Mouse (Mus musculus) lung, postnatal 0 days (tissue): ENCODE results near the gene Poln. TPM values are rescaled to one million over a fixed set of nuclear protein-coding genes. Genes with fewer than 3 reads are reported as not detected.

ENCODE experiments used
- ATAC-seq: fragments of 200-750 bp; cut with Nextera tagmentation; 2 replicates; pipeline ENCODE4 v1.8.0; 2017; ENCODE audit warnings: moderate library complexity
- DNase-seq: peaks from one replicate; pipeline ENCODE4 v3.0.0-alpha.2; 2016; ENCODE audit warnings: low spot score
- H3K27ac ChIP-seq: fragments of 300-500 bp; sonication (generic); 2 replicates; pipeline ENCODE4 v1.5.1; 2014; ENCODE audit warnings: antibody characterized with exemption, mild to moderate bottlenecking, low read length, mixed read lengths
- H3K27me3 ChIP-seq: fragments of 300-500 bp; sonication (generic); replicated peaks from 2 replicates; pipeline ENCODE4 v1.6.1; 2014; ENCODE audit warnings: low read length, mixed read lengths; ENCODE audit not compliant: insufficient read depth
- H3K36me3 ChIP-seq: fragments of 300-500 bp; sonication (generic); 2 replicates; pipeline ENCODE4 v1.6.1; 2014; ENCODE audit warnings: low read length, mixed read lengths; ENCODE audit not compliant: insufficient read depth
- H3K4me1 ChIP-seq: fragments of 300-500 bp; sonication (generic); 2 replicates; pipeline ENCODE4 v1.6.1; 2014; ENCODE audit warnings: antibody characterized with exemption, low read depth, low read length, mixed read lengths; ENCODE audit not compliant: insufficient read depth
- H3K4me2 ChIP-seq: fragments of 300-500 bp; sonication (generic); replicated peaks from 2 replicates; pipeline ENCODE4 v1.6.1; 2014; ENCODE audit warnings: low read depth, mild to moderate bottlenecking, low read length, moderate library complexity, mixed read lengths
- H3K4me3 ChIP-seq: fragments of 300-500 bp; sonication (generic); 2 replicates; pipeline ENCODE4 v1.5.1; 2014; ENCODE audit warnings: low read depth, low read length
- H3K9ac ChIP-seq: fragments of 300-500 bp; sonication (generic); replicated peaks from 2 replicates; pipeline ENCODE4 v1.6.1; 2014; ENCODE audit warnings: low read depth, mild to moderate bottlenecking
- H3K9me3 ChIP-seq: fragments of 300-500 bp; sonication (generic); 2 replicates; pipeline ENCODE4 v1.6.1; 2016; ENCODE audit warnings: low read length, mixed read lengths
- CTCF ChIP-seq: IDR thresholded peaks from 2 replicates; pipeline ENCODE4 v1.5.1; 2016; ENCODE audit warnings: antibody characterized with exemption, mild to moderate bottlenecking
- EP300 ChIP-seq: IDR thresholded peaks from 2 replicates; pipeline ENCODE4 v1.6.1; 2016; ENCODE audit warnings: antibody characterized with exemption, mild to moderate bottlenecking, control low read depth
- WGBS: fragments of 180-500 bp; shearing (Covaris S2); extraction: QIAGEN DNeasy Blood & Tissue Kit; methylation state at CpG from one replicate; pipeline ENCODE4 v1.1.7; 2014; 5-methylcytosine and 5-hydroxymethylcytosine counted together
- polyA plus RNA-seq: library from polyadenylated mRNA; unstranded; fragments of >200 nt; fragmentation: Nextera tagmentation; extraction: Ambion mirVana; gene quantifications from 2 replicates; pipeline ENCODE4 v1.2.1, GENCODE M21; 2015

Poln gene
- polyA plus RNA-seq, 1 experiment from 2014 or later: 0.99 TPM

DNA sequence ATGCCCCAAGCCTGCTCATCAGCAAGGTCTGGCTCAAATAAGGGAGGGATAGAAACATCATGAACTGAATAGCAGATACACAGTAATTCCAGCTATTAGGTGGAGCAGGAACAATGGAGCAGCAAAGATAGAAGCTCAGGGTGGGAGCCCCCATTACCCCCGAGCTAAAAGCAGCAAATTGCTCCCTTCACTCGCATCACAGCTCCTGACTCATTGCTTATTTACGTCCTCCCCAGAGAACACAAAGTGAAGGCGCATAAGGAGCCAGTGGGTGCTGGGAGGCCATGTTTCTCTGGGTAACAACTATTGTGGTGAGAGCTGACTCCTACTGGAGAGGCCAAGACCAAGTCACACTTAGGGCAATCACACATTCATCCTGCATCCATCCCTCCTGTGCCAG is 139.1 kb downstream of the Poln start:
- WGBS: 66% methylated on average over 4 of the region's 4 CpGs
- Histone ChIP-seq H3K27me3 (no peaks in the 10 kb centered on the region), H3K27ac (no peak overlapping the region), H3K4me3 (no peak overlapping the region), H3K36me3 (no peaks in the 10 kb centered on the region), H3K4me2 (no peak overlapping the region), H3K4me1 (no peaks in the 10 kb centered on the region), H3K9ac (no peak overlapping the region), H3K9me3 (no peaks in the 10 kb centered on the region)
- ATAC-seq (no peak), DNase-seq (no peak)
- TF ChIP-seq EP300 (no peak), CTCF (no peak)

GRCm38 (mm10) chr5:34018968-34019367 is 150.3 kb downstream of the Poln start:
- Histone ChIP-seq H3K4me3 (no peak overlapping the region), H3K4me2 (no peak overlapping the region), H3K4me1 (no peaks in the 10 kb centered on the region), H3K9me3 (no peaks in the 10 kb centered on the region), H3K27me3 (no peaks in the 10 kb centered on the region), H3K36me3 (no peaks in the 10 kb centered on the region), H3K9ac (no peak overlapping the region), H3K27ac (no peak overlapping the region)
- ATAC-seq (no peak), DNase-seq (no peak)
- WGBS: 67% methylated on average over 4 of the region's 4 CpGs
- no peak for TF ChIP-seq CTCF
- TF ChIP-seq EP300: no peak

- no peaks in the 10 kb centered on the region for H3K36me3 ChIP-seq
- no peak overlapping the region for H3K4me3 ChIP-seq
- 52% methylated on average over 1 of the region's 1 CpGs for WGBS
- ATAC-seq (no peak), DNase-seq (no peak)
- H3K4me2 ChIP-seq: no peak overlapping the region
- no peak for TF ChIP-seq EP300
- TF ChIP-seq CTCF: peak; percentile 39
- no peaks in the 10 kb centered on the region for H3K4me1 ChIP-seq
- no peak overlapping the region for H3K9ac ChIP-seq
- no peaks in the 10 kb centered on the region for H3K27me3 ChIP-seq
- H3K9me3 ChIP-seq: no peaks in the 10 kb centered on the region
- H3K27ac ChIP-seq: no peak overlapping the region
Observed at GRCm38 (mm10) chr5:34014652-34015051, 154.6 kb downstream of the Poln start.

DNA sequence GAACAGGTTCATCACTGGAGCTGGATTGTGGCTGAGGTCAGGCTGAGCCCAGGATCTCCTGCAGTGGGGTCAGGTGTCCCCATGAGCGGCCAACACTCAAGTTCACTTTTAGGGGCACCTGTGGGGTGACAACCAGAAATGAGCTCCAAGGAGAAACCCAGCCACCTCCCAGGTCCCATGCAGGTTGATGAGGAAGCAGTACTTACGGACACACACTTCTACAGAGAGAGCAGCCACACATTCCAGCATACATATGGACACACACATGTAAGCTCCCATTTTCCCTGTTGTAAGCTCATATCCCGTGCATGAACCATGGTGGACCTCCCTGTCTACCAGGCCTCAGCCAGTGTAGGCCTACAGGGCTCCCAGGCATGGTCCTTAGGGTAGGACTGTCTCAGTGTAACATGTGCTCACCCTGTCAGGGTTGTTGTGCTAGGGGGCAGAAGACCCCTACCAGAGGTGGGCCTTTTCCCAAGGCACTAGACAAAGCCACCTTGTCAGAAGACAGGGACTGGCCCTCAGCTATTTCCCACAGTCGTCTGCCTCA is 161.8 kb downstream of the Poln start:
- Histone ChIP-seq H3K27me3 (no peaks in the 10 kb centered on the region), H3K4me1 (no peaks in the 10 kb centered on the region), H3K9me3 (no peaks in the 10 kb centered on the region), H3K4me2 (no peak overlapping the region), H3K4me3 (no peak overlapping the region), H3K27ac (no peak overlapping the region), H3K36me3 (no peaks in the 10 kb centered on the region), H3K9ac (no peak overlapping the region)
- no peak for TF ChIP-seq CTCF
- TF ChIP-seq EP300: no peak
- 73% methylated on average over 4 of the region's 4 CpGs for WGBS
- ATAC-seq (no peak), DNase-seq (no peak)

DNA sequence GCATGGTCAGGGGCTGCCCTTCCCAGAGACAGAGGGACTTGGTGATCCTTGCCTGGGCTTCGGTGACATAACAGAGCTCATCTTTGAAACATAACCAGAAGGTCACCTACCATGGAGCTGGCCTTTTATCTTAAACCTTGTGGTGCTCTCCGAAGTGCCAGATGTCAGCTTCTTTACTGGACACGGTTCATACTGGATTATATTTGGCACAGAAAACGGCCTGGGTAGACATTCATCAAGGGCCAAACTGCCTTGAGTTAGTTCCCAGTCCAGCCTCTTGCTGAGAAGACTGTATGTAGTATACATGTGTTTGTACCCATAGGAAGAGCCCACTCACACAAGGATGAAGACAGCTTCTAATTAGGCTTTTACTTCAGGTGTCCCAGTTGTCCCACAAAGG is 162.4 kb downstream of the Poln start:
- DNase-seq (no peak), ATAC-seq (no peak)
- H3K4me3 ChIP-seq: no peak overlapping the region
- H3K4me2 ChIP-seq: no peak overlapping the region
- no peak overlapping the region for H3K9ac ChIP-seq
- H3K9me3 ChIP-seq: no peaks in the 10 kb centered on the region
- TF ChIP-seq CTCF (no peak), EP300 (no peak)
- 75% methylated on average over 4 of the region's 4 CpGs for WGBS
- no peak overlapping the region for H3K27ac ChIP-seq
- H3K4me1 ChIP-seq: no peaks in the 10 kb centered on the region
- H3K27me3 ChIP-seq: no peaks in the 10 kb centered on the region
- H3K36me3 ChIP-seq: no peaks in the 10 kb centered on the region

DNA sequence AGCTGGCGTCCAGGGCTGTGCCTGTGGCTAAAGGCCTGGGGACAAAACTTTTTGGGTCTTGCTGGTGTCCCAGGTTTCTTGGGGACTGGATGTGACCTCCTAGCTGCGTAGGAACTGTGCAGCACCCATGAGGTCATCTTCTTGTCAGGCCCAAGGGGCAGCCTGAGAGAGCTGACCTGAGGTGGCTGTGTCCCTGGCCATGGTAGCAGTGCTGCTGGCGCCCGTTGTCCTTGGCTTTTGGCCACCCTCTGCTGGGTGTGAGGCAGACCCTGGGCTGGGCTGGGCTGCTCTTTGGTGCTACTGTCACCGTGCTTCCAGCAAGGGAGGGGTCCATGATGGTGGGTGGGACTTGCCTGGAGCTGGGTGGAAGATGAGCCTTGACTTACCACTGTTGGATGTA is 164.6 kb downstream of the Poln start:
- no peak overlapping the region for H3K9ac ChIP-seq
- no peak for ATAC-seq
- no peaks in the 10 kb centered on the region for H3K4me1 ChIP-seq
- no peaks in the 10 kb centered on the region for H3K9me3 ChIP-seq
- H3K36me3 ChIP-seq: no peaks in the 10 kb centered on the region
- no peak overlapping the region for H3K4me3 ChIP-seq
- no peak overlapping the region for H3K27ac ChIP-seq
- no peak overlapping the region for H3K4me2 ChIP-seq
- 0 out of 2 replicates have a peak, but pooled peaks cover 2% of the 10 kb centered on the region for H3K27me3 ChIP-seq
- DNase-seq: no peak
- 69% methylated on average over 5 of the region's 5 CpGs for whole genome bisulfite sequencing
- TF ChIP-seq EP300 (no peak), CTCF (no peak)

DNA sequence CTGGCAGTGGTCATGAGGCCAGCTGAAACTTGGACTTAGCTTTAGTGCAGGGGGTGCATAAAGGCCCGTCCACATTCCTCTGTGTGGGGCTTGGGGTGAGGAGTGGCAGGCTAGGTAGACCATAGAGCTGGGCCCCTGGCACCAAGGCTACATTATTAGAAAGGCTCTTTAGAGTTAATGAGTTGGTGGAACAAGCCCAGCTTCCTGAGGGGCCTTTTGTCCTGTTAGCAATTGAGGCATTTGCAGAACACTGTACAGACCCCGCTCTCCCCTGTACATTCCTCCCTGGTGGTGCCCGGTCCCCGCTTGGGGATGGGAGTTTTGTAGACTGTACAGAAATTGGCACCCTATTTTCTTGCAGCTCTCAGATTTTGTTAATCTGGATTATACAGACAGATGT is 166.6 kb downstream of the Poln start:
- ATAC-seq: no peak

More for the DNA sequence above, 166.6 kb downstream of the Poln start:
- DNase-seq: no peak
- Histone ChIP-seq H3K9ac (no peak overlapping the region), H3K4me1 (no peaks in the 10 kb centered on the region), H3K27ac (no peak overlapping the region), H3K27me3 (peaks cover 19% of the 10 kb centered on the region), H3K4me2 (no peak overlapping the region), H3K4me3 (no peak overlapping the region), H3K36me3 (no peaks in the 10 kb centered on the region), H3K9me3 (no peaks in the 10 kb centered on the region)
- WGBS: 83% methylated on average over 4 of the region's 4 CpGs
- no peak for TF ChIP-seq CTCF
